Mouse (Mus musculus): Measurements from ENCODE around the gene Rbfox1.

Gene Rbfox1

DNA sequence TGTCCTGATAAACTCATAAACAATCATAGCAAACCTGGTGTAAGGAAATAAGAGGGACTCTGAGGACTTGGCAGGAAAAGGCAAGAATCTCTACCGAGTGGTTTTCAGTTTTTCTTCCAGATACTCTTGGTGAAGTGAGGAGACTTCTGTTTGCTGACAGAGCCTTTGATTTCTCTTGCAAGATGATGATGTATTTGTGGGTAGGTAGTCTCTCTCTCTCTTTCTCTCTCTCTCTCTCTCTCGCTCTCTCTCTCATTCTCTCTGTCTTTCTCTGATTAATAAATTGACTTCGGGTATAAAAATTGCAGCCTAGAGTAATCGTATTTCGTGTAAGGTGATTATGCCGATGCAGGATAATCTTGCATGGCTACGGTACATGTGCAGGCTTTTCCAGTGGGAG lies 955.3 kb downstream of the Rbfox1 start:
- no peak for DNase-seq

DNA sequence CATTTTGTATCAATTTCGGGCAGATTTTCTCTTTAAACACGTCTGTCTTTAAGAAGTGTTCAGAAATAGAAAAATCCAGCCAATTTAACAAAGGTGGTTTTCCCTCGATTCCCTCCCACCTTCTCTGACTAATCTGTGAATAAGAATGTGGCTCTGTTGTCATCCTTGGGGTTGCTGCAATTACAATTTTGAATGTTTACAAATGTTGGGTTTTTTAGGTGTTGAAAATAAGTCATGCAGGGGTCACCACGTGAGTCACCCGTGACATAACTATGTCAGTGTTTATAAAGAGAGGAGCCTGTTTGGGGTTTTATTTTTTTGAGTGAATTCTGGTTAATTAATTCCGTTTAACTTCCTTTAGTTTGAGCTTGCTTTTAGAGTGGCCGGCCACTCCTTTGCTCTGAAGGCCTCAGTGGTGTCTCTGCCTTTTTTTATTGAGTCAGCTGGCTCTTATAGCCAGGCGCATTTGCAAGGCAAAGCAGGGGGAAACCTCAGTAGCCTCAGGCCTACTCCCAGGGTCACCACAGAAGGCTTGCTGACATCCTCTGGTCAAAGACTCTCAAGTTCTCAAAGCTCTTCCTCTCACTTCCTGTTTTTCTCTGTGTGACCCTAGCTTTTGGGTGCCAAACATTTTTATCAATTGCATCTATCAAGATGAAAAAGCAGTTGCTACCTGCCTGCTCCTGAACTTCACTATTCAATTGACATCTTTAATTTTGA lies 957.1 kb downstream of the Rbfox1 start:
- no peak for DNase-seq

DNA sequence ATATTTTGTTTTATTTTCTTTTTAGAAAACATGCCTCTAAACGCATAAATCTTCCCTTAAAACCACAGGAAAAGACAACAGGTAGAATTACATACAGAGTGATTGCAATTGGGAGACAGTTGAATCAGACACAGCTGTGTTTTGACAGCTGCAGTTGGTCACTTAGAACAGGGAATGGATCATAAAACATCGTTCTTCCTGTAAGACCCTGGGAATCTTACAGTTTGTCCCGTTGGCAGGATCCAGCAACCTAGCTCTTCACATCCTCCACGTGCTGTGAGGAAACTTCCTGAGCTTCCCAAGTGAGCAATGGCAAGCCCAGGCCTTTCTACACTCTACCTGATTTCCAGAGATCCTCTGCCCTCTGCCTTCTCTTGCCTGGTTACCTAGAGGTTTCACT lies 959.5 kb downstream of the Rbfox1 start:
- no peak for DNase-seq

DNA sequence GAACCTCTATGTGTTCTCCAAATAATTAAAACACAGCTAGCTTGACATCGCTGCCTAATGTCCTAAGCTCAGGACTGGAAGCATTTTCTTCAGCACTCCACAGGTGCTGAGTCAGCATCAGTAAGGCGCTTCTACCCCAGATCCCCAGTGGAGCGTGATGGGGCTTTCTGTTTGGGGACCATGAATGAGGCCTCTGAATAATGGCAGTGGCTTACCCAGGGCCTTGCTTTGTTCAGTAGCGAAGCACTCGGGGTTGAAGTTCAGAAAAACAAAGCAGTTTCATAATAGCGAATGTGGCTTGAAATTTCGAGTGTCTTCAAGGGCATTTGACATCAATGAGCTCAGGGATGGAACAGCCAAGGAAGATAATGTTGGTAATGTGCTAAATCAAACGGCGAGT lies 966.2 kb downstream of the Rbfox1 start:
- no peak for DNase-seq

DNA sequence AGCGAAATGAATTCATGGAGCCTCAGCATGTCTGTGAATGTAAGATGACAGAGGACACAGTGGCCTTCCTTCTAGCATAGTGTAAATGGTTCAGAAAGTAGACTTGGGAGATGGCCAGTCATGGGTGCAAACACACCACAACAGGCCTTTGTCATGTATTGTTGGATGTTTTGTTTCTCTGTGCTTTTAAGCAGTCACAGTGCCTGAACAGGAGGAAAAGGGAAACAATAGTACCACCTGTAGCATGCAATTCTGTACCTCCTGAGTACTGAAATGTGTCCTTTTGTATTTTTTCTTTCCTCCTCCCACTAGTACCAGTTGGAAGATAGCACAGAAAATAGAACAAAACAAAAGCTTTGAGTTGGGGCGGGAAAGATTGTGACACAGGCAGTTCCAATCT lies 968.6 kb downstream of the Rbfox1 start:
- no peak for DNase-seq

DNA sequence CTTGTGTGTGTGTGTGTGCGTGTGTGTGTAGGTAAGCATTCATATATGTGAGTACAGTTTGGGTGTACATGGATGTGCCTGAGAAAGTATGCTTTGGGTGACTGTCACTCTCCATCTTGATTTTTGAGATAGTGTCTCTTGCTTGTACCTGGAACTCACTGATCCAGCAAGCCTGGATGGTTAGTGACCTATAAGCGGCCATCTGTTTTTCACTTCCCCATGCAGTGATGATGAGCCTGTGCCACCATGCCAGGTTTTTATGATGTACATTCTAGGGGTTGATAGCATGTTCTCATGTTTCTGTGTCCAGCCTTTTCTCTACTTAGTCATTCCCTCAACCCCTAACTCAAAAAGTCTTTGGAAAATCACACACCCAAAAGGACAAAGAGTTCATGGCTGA lies 976.5 kb downstream of the Rbfox1 start:
- DNase-seq: peak; percentile 33

DNA sequence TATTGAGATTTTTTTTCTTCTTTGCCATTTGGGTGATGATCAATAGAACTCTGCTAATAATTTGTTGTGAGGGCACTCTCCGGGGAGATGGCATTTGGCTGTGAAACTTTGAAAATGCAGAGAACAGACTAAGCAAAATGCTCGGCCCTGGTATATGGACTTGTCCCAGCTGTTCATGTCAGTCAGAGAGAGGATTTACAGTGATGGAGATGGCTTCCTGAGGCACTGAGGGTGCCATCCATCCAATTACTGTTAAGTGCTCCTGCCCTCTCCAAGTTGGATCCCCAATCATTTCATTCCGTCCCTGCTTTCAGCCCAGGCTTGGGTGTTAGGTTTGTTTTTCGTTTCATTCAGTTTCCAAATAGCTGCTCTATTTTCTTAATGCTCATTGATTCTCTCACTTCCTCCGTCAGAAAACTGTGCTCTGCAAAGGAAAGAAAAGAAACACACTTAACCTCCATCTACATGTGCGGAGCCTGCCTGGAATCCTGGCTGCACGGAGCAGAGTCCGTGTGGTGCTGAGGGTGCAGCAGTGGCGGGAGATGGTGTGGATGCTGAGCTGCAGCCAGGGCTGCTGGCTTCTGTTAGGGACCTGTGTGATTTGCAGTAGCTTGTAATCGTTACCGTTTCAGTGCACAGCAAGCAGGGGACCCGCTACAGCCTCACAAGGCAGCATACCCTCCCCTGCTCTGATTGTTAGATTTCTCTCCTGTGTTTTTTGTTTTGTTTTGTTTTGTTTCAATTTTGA lies 997.7 kb downstream of the Rbfox1 start:
- DNase-seq: no peak

DNA sequence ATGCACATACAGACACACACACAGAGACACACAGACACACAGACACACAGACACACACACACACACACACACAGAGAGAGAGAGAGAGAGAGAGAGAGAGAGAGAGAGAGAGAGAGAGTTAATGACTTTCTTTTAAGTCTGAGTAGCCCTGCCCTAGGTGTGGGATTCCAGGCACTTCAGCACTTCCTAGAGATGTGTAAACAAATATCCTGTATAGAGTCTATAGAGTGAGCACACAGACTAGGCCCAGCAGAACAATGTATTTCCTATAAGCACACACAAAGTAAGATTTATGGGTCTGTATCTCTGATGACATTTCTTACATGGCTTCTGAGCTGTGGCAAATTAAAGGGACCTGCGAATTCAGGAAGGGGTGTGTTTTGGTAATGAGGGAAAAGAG lies 998.6 kb downstream of the Rbfox1 start:
- no peak for DNase-seq

DNA sequence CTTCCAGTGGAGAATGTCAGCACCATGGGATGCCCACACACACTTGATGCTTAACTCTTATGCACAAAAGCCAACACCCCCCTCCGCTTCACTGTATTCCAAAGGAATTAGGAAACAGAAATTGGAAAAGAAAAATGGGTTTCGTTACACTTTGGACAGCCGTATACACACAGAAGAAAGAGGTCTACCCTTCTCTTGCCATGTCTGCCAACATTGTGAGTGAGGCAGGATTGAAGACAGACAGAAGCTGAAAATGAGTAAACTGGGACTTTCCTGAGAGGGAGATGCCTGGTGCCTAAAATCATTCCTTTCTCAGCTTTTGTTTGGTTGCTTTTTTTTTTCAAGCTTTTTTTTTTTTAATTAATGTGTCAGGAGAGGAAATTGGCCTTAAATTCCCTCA lies 1000.5 kb downstream of the Rbfox1 start:
- DNase-seq: no peak

DNA sequence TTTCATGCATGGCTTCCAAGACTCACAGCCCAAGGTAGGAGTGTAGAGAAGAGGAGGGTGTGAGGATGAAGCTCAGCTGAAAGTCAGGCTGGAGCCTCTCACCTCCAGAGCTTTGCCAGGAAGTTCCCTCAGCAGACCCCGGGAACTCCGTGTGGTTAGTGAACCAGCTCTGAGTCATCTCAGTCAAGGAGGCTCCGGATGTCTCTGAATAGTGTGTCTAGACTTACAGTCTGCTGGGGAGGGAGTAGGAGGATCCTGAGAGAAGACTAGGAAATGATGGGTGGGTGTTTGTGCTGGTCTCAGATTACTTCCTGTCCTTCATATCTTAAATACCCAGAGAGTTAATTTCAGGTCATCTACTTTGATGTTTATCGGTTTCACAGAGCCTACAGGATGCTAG lies 1004.1 kb downstream of the Rbfox1 start:
- DNase-seq: no peak

DNA sequence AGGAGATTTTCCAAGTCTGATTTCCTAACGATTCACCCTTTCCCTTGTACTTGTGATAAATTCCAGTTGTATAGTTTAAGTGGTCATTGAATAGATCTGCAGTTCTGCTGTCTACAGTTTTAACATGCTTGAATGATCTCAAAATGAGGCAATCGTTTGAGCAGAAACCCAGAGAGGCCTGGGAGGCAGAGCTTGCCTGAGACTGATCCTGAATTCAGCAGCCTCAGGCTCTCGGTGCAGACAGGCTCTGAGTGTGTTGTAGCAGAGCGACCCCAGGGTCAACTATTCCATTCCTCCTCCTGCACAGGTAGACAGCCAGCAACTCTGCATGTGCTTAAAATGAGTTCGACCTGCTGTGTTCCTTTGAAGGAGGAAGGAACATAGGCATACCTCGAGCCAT lies 1012.6 kb downstream of the Rbfox1 start:
- no peak for DNase-seq

DNA sequence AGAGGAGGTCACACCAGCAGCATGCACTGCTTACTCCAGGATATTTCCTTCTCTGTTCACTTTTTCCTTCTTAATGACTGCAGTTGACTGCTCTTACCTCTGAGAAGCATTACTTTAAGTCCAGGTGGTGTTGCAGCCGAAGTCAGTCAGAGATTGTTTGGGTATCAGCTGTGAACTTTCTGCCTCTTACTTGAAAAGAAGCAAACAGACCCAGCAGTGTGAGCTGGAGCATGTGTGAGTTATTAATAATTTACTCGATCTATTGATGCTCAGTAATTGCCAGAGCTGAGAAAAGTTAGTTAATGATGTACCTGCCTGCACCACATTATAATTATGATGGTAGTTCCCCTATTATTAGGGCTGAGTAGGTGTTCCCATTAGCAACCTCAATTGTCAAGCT lies 1014.9 kb downstream of the Rbfox1 start:
- no peak for DNase-seq

DNA sequence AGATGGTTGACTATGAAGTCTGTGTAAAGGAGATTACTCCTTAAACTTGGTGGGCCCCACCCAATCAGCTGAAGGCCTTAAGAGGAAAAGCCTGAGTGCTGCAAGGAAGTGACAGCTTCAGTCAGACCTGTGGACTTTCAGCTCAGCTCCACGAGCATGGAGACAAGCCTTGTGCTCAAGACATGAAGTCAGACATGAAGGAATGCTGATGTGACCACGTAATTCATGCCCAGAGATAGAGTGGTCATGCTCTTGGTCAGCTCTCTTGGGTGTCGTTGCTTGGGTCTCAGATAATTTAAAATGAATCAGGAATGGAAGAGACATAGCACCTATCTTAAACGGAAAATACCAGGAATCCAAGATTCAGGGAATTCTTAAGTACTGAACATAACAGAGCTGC lies 1019.8 kb downstream of the Rbfox1 start:
- no peak for DNase-seq

DNA sequence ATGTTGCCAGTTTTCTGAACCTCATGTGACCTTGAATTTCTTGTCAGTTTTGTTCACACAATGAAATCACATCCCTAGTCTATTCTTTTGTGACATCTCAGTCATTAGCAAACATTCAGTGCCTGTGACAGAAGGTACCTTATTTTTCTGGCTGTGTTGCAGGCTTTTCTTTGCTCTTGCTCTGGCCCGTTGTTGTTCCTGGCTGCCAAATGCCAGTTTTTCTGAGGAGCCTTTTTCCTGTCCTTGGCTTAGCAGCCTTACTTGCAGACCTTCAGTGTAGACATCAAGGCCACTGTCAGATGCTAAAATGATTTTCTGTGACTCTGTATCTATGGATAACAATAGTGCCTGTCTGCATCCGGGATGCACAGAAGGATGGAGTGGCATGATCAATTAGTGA lies 1020.8 kb downstream of the Rbfox1 start:
- DNase-seq: peak; percentile 65

DNA sequence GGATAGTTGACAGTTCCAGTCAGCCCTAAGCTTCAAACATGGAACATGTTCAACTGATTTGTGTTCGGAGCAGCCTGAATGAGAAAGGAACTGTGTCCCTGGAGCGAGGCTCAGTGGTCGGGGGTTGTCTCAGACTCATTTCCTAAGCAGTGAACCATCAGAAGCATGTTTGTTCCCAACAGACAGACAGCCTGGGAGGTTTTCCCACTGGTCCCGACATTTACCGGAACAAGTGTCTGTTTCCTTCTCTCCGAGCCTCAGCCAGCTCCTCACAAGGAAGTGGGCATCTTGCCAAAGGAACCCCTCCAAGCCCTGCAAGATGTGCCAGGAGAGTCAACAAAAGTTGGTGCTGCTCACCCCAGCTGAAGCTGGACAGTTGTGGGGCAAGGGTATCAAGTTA lies 1022.4 kb downstream of the Rbfox1 start:
- peak; percentile 50 for DNase-seq

DNA sequence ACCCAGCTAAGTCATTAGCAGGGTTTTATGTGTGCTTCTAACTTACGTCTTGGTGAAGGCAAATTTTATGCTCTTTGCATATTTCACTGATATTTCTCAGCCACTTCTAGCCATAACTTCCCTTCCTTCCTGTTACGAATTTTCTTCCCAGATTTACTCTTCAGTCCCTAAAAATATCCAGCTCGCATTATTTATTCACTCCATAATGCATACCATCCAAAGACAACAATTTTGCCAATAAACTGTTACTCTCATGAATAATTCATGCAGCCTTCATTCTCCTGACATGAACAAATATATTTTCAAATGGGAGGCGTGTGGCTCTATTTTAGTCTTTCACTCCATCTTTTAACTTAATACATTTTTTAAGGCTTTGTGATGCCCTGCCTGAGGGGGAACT lies 1029.4 kb downstream of the Rbfox1 start:
- no peak for DNase-seq

DNA sequence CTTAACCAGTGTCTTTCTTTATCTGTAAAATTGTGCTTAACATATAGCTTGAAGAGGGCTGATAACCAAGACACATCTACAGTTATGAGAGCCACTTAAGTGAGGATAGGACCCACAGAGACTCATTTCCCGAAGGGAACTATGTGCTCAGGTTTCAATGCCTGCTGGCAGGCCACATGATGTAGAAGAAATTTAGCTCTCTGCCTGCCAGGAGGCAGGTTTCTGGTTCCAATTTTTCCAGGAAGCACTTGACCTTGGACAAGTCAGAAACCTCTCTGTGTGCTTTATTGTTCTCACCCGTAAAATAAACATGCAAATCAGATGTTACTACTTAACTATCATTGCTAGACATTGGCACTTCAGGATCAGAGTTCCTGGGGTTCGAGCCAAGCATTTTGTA lies 1033.5 kb downstream of the Rbfox1 start:
- peak; percentile 37 for DNase-seq

DNA sequence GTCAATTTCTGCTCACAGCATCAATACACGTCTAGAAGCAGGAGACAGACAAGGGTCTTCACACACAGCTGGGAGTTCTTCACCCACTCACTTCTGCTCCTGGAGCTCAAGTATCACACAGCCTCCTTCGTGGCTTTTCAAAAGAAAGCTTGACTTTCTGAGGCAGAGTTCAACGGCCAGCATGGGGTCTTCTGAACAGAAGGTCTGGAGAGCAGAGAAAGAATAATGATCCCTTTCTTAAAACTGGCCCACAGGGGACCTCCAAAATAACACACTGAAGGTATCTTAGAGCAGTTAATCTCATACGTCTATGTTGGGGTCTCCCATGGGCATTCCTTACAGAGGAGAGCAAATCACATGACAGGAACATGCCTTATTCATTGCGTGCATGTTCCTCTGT lies 1034.5 kb downstream of the Rbfox1 start:
- DNase-seq: no peak

DNA sequence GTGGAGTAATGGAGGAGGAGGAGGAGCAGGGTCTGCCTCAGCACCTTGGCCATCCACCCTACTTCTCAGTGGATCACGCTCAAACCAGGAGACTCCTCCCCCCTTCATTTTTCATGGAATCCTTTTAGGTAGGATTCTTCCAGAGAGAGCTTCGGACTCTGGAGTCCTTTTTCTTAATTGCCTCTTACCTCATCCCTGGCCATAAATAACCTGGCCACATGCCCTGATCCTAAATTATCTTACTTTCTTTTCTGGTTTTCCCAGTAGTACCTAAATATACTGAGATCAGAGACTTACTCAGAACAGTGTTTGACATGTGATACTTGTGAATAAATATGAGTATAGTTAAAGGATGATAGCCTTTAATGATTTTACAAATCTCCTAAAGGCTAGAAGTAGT lies 1042.5 kb downstream of the Rbfox1 start:
- no peak for DNase-seq

DNA sequence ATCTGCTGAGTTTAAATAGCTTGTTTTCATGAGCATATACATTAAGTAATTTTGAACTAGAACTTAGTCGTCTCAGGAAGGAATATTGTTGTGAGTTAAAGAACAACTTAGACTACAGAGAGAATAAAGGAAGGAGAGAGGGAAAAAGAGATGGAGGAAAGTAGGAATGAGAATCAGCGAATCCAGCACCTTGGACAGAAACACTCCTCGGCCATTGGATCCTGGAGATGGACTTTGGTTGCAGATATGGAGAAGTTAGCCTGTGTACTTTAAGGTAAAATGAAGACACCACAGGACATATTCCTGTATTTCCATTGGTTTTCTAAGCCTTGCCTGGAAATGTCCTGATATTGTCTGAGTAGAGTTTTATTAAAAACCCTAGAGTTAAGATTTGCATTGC lies 1045.6 kb downstream of the Rbfox1 start:
- DNase-seq: no peak

DNA sequence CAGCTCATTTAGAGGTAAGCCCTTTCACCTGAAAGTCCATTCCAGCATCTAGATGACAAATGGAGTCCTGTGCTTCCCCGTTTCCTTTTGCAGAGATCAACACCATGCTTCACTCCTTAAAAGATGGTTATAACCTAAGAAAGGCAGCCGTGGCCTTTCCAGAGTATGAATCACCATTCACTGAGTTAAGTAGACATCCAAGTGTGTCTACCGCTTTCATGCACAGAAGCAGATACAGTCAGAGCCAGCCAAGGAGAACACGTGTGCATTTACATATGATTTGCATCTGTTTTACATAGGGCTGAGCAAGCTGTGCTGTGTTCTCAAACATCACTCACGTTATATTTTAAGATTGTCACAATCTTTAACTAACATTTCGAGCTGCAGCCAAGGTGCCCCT lies 1061.0 kb downstream of the Rbfox1 start:
- no peak for DNase-seq

DNA sequence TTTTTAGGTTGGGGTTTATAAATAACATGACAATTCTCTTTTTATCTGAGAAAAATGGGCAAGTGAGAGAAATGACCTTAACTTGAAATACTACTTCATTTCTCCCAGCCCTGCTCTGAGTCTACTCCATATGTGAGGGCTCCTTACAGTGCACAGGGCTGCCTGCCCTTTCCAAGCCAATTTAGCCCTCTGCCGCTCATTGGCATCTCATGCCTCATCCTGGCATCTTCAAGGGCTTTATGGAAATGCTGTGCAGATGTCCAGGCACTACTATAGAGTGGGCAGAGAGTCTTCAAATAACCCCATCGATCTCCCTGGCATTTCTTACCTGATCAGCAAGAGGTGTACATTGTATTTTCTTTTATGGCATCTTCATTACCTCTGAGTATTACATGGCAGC lies 1064.5 kb downstream of the Rbfox1 start:
- peak; percentile 32 for DNase-seq

DNA sequence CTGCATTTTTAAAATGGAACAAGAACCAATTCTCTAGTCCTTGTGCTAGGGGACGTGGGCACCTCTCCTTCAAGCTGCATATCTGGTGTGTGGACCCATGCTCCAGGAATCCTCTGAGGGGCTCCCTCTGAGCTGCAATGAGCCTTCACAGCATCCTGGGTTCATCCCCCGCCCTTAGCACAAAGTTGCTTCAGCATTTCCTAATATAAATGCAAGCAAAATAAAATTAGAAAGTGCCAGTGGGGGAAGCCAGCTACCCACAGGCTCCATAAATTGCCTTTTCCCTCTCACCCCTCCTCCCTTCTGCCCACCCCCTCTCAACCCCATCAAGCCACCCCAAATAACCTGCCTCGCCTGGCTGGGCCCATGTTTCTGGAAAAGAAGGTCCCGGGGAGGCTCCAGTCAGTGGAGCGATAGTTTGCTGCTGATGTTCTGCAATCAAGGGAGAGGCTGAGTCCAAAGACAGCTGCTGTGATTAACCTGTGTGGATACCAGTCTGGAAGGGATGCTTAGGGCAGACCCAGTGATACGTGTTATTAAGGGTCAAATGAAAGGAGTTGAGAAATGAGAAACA lies 1070.0 kb downstream of the Rbfox1 start:
- DNase-seq: no peak

DNA sequence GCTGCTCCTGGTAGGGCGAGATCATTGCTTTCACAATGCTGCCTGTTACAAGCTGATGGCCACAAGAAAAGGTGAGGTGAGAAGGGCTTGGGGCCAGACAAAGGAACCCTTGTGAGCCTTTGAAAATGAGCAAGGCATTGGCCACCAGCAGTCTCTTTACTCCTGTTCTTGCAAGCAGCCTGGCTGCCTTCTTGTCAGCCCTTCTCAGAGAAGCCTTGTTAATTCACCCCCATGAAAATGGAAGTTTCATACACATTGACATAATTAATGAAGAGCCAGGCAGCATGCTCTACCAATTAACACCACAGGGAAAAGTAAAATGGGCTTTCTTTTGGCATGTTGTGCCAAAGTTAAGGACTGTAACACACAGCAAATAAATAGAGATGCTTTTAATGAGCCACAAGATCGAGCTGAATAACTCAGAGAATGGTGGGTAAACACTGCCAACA lies 1076.8 kb downstream of the Rbfox1 start:
- DNase-seq: no peak

All from cerebellum, adult 9-11 months (tissue).